Mouse (Mus musculus) bone marrow, adult 2 months (tissue): ENCODE results near the gene Specc1. TPM values are rescaled to one million over a fixed set of nuclear protein-coding genes. Genes with fewer than 3 reads are reported as not detected.
A peak's percentile ranks its signal among the peaks of the same experiment; 100 is the strongest.

Source experiments
- H3K27ac ChIP-seq: fragments of 200-500 bp; 2 replicates; pipeline ENCODE4 v1.5.1; 2012; ENCODE audit warnings: low read depth, mild to moderate bottlenecking, control low read depth, inconsistent platforms, low read length; ENCODE audit not compliant: control insufficient read depth, poor library complexity, insufficient read depth
- H3K4me1 ChIP-seq: fragments of 200-500 bp; 2 replicates; pipeline ENCODE4 v1.6.1; 2011; ENCODE audit warnings: low read length; ENCODE audit not compliant: control insufficient read depth, insufficient read depth
- H3K4me3 ChIP-seq: fragments of 200-500 bp; replicated peaks from 2 replicates; pipeline ENCODE3; 2011; ENCODE audit warnings: mild to moderate bottlenecking, low read depth, low read length, control low read depth; ENCODE audit not compliant: control insufficient read depth
- CTCF ChIP-seq: fragments of 200-500 bp; IDR thresholded peaks from 2 replicates; pipeline ENCODE4 v1.5.1; 2011; ENCODE audit warnings: low read length, control low read depth; ENCODE audit not compliant: control insufficient read depth, insufficient read depth
- POLR2A ChIP-seq: fragments of 200-500 bp; IDR thresholded peaks from 2 replicates; pipeline ENCODE4 v1.6.1; 2011; ENCODE audit warnings: low read depth, mild to moderate bottlenecking, control low read depth, low read length, borderline replicate concordance; ENCODE audit not compliant: control insufficient read depth
- WGBS: fragments of 180-500 bp; shearing (Covaris S2); methylation state at CpG from one replicate; pipeline ENCODE4 v1.1.7; 2018; 5-methylcytosine and 5-hydroxymethylcytosine counted together
- polyA plus RNA-seq: library from polyadenylated mRNA; stranded (reverse); fragments of >200 nt; gene quantifications from 2 replicates; pipeline ENCODE4 v1.2.4, GENCODE M21; 2011; ENCODE audit warnings: low replicate concordance; ENCODE audit not compliant: missing spikeins, insufficient read depth, insufficient read length

Specc1 gene
- polyA plus RNA-seq, 1 experiment = 73.8 TPM

DNA sequence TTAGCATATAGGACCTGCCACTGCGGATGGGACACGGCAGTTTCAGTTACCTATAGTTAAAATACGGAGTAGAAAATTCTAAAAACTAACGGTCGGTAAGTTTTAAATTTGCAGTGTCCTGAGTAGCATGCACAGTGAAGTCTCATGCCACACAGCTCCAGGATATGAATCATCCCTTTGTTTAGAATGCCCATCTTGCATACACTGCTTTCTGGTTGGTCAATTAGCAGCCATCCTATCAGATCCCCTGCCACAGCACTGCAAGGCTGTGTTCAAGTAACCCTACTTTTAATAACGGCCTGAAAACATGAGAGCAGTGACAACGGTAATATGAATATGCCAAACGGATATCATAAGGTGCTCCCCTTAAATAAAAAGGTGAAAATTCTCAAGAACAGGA is 118.0 kb downstream of the Specc1 start:
- 93% methylated on average over 8 of the region's 8 CpGs for WGBS
- no peak for TF ChIP-seq CTCF
- no peak for TF ChIP-seq POLR2A
- H3K27ac ChIP-seq = no peak overlapping the region
- H3K4me1 ChIP-seq = no peaks in the 10 kb centered on the region; the same call in 1 of the 2 replicates
- no peak overlapping the region for H3K4me3 ChIP-seq

GRCm38 (mm10) chr11:62075071-62075470 is 118.5 kb downstream of the Specc1 start:
- 76% methylated on average over 3 of the region's 3 CpGs for WGBS
- no peak overlapping the region for H3K4me3 ChIP-seq
- TF ChIP-seq CTCF (no peak), POLR2A (no peak)
- no peak overlapping the region for H3K27ac ChIP-seq
- H3K4me1 ChIP-seq = no peaks in the 10 kb centered on the region; the same call in 1 of the 2 replicates

DNA sequence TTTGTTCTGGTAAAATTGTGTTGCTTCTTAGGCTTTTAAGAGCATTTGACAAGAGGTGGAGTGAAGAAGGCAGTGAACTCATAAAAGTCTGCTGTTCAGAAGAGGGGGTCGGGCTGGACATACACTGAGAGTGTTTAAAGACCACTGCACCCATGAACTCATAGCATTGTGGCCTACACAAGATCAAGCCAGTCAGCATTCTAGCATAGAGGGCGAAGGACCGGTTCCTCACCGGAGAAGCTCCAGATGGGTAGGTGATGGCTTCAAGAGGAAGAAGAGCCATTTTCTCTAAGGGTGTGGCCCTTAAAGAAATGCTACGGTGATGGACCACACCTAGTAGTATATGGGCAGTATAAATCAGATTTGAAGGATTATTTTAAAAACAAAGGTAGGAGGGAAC is 119.0 kb downstream of the Specc1 start:
- TF ChIP-seq POLR2A (no peak), CTCF (no peak)
- no peaks in the 10 kb centered on the region; the same call in 1 of the 2 replicates for H3K4me1 ChIP-seq
- no peak overlapping the region for H3K4me3 ChIP-seq
- 91% methylated on average over 5 of the region's 5 CpGs for WGBS
- no peak overlapping the region for H3K27ac ChIP-seq

- Histone ChIP-seq H3K4me1 (no peaks in the 10 kb centered on the region; the same call in 1 of the 2 replicates), H3K27ac (peak overlapping the region; percentile 43; the same call in 1 of the 2 replicates), H3K4me3 (peak overlapping the region; percentile 67)
- 9% methylated on average over 39 of the region's 42 CpGs for WGBS
- no peak for TF ChIP-seq CTCF
- TF ChIP-seq POLR2A = 0 out of 2 replicates have a peak, but pooled peaks have one; percentile 4
Measured at GRCm38 (mm10) chr11:62076345-62077156, 120.0 kb downstream of the Specc1 start.

DNA sequence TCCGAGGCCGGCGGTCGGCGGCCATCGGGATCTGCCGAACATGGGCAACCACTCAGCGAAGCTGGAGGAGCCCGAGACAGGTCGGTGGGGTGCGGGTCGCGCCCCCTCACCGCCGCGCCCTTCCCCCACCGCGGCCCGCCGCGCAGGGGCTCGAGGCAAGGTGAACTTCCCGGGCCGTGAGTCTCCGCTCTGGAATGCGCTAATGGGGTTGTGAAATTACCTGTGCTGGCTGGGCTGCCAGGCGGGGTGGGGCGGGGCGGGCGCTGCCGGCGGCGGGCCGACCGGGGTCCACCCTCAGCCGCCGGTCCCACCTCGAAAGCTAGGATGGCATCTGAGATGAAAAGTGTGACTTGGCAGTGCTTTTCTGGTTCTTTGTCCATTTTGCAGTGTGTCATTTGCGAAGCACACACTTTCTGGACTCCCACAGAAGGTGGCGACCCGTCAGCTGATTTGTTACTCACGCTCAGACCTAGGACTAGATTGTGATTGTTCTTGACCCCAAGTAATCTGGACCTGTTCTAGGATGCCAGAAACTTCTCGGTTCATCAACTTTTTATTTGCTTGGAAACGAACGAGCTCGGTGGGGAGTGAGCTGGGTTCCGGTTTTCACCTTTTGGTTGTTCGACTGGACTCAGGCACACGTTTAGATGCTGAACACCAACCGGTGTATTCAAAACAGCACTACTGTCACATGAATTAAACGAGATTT is 120.7 kb downstream of the Specc1 start:
- Histone ChIP-seq H3K4me3 (peak overlapping the region; percentile 67), H3K27ac (peak overlapping the region; percentile 43; the same call in 1 of the 2 replicates), H3K4me1 (no peaks in the 10 kb centered on the region; the same call in 1 of the 2 replicates)
- WGBS = 1% methylated on average over 51 of the region's 51 CpGs
- TF ChIP-seq POLR2A (no peak), CTCF (no peak)

DNA sequence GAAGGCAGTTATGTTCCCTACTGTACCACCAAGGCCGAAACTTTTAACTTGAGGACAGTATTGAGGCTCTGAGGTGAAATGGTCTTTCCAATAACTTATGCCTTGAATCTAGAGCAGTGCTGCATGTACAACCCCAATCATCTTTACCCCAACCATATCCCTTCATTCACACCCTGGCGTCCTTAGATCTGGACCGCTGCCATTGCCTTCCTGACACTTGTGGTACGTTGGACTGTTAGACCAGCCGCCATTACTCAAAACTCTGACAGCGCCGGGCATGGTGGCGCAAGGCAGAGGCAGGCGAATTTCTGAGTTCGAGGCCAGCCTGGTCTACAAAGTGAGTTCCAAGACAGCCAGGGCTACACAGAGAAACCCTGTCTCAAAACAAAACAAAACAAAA is 121.8 kb downstream of the Specc1 start:
- TF ChIP-seq CTCF = no peak
- no peak for TF ChIP-seq POLR2A
- H3K27ac ChIP-seq = no peak overlapping the region
- WGBS = 88% methylated on average over 10 of the region's 10 CpGs
- no peak overlapping the region for H3K4me3 ChIP-seq
- H3K4me1 ChIP-seq = no peaks in the 10 kb centered on the region; the same call in 1 of the 2 replicates

DNA sequence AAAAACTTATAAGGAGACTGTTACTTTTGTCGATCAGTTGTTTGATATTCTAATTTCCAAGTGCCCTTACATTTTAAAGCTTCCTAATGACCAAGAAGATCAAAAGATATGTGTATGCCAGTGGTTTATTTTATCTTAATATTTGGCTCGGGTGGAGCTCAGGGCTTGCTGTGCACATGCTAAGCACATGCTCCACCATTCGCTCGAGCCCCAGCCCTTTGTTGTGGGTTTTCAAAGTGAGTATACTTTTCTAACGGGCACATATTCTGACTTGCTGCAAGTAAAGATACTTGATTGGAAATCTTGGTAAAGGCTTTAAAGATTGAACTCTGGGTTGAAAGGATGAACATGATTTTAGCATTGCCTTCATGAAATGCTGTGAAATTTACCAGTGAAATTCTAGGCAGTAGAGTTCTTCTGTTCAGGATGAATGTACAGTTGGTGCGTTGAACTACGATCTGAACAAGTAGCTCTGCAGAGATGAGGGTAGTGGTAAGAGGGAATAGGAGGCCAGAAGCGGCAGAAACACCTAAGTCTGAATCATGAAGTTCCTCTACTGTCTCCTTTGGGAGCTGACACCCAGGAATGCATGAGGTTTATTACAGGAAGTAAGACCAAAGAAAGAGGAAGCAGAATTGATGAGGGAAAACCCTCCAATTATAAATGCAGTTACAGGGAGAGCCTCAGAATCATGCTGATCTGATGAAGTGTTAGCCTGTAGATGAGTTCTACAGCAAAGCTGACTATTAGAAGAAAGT is 122.7 kb downstream of the Specc1 start:
- WGBS = 55% methylated on average over 8 of the region's 8 CpGs
- no peak overlapping the region for H3K4me3 ChIP-seq
- H3K4me1 ChIP-seq = no peaks in the 10 kb centered on the region; the same call in 1 of the 2 replicates
- TF ChIP-seq POLR2A (no peak), CTCF (no peak)
- no peak overlapping the region for H3K27ac ChIP-seq
